Mouse (Mus musculus) G1E (cell line): ENCODE measurements at regions not wholly inside any gene's neighbourhood (a gene's known extent, or its start where the extent isn't known, plus 50 kb on each side); places are given as distances from the start of the nearest gene placed in this dataset.

Source experiments
- ATAC-seq: 2 replicates; pipeline ENCODE4 v1.8.0; 2016; ENCODE audit warnings: mild to moderate bottlenecking; ENCODE audit not compliant: insufficient number of reproducible peaks, poor library complexity, low FRiP score, severe bottlenecking; ENCODE audit errors: extremely low read depth
- DNase-seq: peaks from one replicate; pipeline ENCODE4 v3.0.0; 2012; ENCODE audit warnings: low spot score
- H3K27me3 ChIP-seq: 2 replicates; pipeline ENCODE4 v1.6.1; 2012; ENCODE audit warnings: mild to moderate bottlenecking, low read length, inconsistent platforms; ENCODE audit not compliant: insufficient read depth
- H3K36me3 ChIP-seq: replicated peaks from 2 replicates; pipeline ENCODE3; 2012; ENCODE audit warnings: mild to moderate bottlenecking, inconsistent platforms
- H3K4me1 ChIP-seq: 2 replicates; pipeline ENCODE4 v1.6.1; 2012; ENCODE audit warnings: low read depth, low read length, inconsistent platforms, mixed read lengths; ENCODE audit not compliant: insufficient read depth
- H3K4me3 ChIP-seq: 2 replicates; pipeline ENCODE4 v1.5.1; 2012; ENCODE audit warnings: low read depth, mild to moderate bottlenecking, inconsistent platforms, low read length, moderate library complexity, mixed read lengths
- H3K9me3 ChIP-seq: replicated peaks from 2 replicates; pipeline ENCODE4 v1.6.1; 2012; ENCODE audit warnings: inconsistent platforms
- CTCF ChIP-seq: IDR thresholded peaks from 2 replicates; pipeline ENCODE4 v1.5.1; 2012; ENCODE audit warnings: low read depth, low read length, inconsistent platforms, mixed read lengths
- GATA1 ChIP-seq: IDR thresholded peaks from 2 replicates; pipeline ENCODE4 v1.6.1; 2012; ENCODE audit warnings: borderline replicate concordance, low read length, inconsistent platforms, mixed read lengths
- GATA2 ChIP-seq: IDR thresholded peaks from 2 replicates; pipeline ENCODE4 v1.6.1; 2012; ENCODE audit warnings: low read depth, low read length, inconsistent platforms, borderline replicate concordance
- POLR2AphosphoS5 ChIP-seq: IDR thresholded peaks from 2 replicates; pipeline ENCODE4 v1.6.1; 2012; ENCODE audit warnings: low read depth, low read length, inconsistent platforms; ENCODE audit not compliant: insufficient replicate concordance
- TAL1 ChIP-seq: conservative IDR thresholded peaks from 2 replicates; pipeline ENCODE4 v1.6.1; 2012; ENCODE audit warnings: low read depth, low read length, inconsistent platforms, mixed read lengths

GRCm38 (mm10) chr7:125140854-125141253 lies 303.6 kb upstream of the Kdm8 start:
- no peak for ATAC-seq

GRCm38 (mm10) chr7:125141864-125142263 lies 302.6 kb upstream of the Kdm8 start:
- no peaks in the 10 kb centered on the region for H3K27me3 ChIP-seq
- no peaks in the 10 kb centered on the region for H3K36me3 ChIP-seq
- peaks cover 26% of the 10 kb centered on the region for H3K9me3 ChIP-seq
- H3K4me1 ChIP-seq = no peaks in the 10 kb centered on the region
- TF ChIP-seq POLR2AphosphoS5 = no peak
- no peak for TF ChIP-seq GATA2
- TF ChIP-seq CTCF = no peak
- no peak for TF ChIP-seq TAL1
- TF ChIP-seq GATA1 = no peak
- H3K4me3 ChIP-seq = no peak overlapping the region
- ATAC-seq (no peak), DNase-seq (no peak)

More at GRCm38 (mm10) chr7:125140854-125141253, 303.6 kb upstream of the Kdm8 start:
- peaks cover 17% of the 10 kb centered on the region for H3K9me3 ChIP-seq
- no peak for TF ChIP-seq GATA2
- no peak for TF ChIP-seq POLR2AphosphoS5
- no peak for TF ChIP-seq CTCF
- TF ChIP-seq TAL1 = no peak
- TF ChIP-seq GATA1 = no peak
- H3K4me1 ChIP-seq = no peaks in the 10 kb centered on the region
- H3K27me3 ChIP-seq = no peaks in the 10 kb centered on the region
- H3K4me3 ChIP-seq = no peak overlapping the region
- no peak for DNase-seq
- H3K36me3 ChIP-seq = no peaks in the 10 kb centered on the region

- no peak overlapping the region for H3K4me3 ChIP-seq
- no peak for DNase-seq
- H3K9me3 ChIP-seq = peaks cover 39% of the 10 kb centered on the region
- no peak for ATAC-seq
- H3K36me3 ChIP-seq = no peaks in the 10 kb centered on the region
- no peaks in the 10 kb centered on the region for H3K4me1 ChIP-seq
- no peaks in the 10 kb centered on the region for H3K27me3 ChIP-seq
- TF ChIP-seq POLR2AphosphoS5 = no peak
- TF ChIP-seq CTCF = no peak
- TF ChIP-seq GATA2 = no peak
- no peak for TF ChIP-seq TAL1
- TF ChIP-seq GATA1 = no peak
Observed at GRCm38 (mm10) chr7:125146025-125146424, 298.5 kb upstream of the Kdm8 start.

- Histone ChIP-seq H3K9me3 (peaks cover 38% of the 10 kb centered on the region), H3K4me3 (no peak overlapping the region), H3K27me3 (no peaks in the 10 kb centered on the region), H3K36me3 (no peaks in the 10 kb centered on the region), H3K4me1 (no peaks in the 10 kb centered on the region)
- ATAC-seq (no peak), DNase-seq (no peak)
- no peak for TF ChIP-seq GATA2
- TF ChIP-seq GATA1 = no peak
- no peak for TF ChIP-seq TAL1
- TF ChIP-seq POLR2AphosphoS5 = no peak
- no peak for TF ChIP-seq CTCF
Observed at GRCm38 (mm10) chr7:125149151-125149550, 295.3 kb upstream of the Kdm8 start.

- Histone ChIP-seq H3K9me3 (peaks cover 32% of the 10 kb centered on the region), H3K4me1 (no peaks in the 10 kb centered on the region), H3K4me3 (no peak overlapping the region), H3K36me3 (no peaks in the 10 kb centered on the region), H3K27me3 (no peaks in the 10 kb centered on the region)
- DNase-seq (no peak), ATAC-seq (no peak)
- no peak for TF ChIP-seq TAL1
- TF ChIP-seq POLR2AphosphoS5 = no peak
- TF ChIP-seq CTCF = no peak
Observed at GRCm38 (mm10) chr7:125149740-125150139, 294.7 kb upstream of the Kdm8 start.

- Histone ChIP-seq H3K27me3 (no peaks in the 10 kb centered on the region), H3K4me3 (no peak overlapping the region)
- no peak for ATAC-seq
Observed at GRCm38 (mm10) chr7:125152281-125152680, 292.2 kb upstream of the Kdm8 start.

GRCm38 (mm10) chr7:125155291-125155690 lies 289.2 kb upstream of the Kdm8 start:
- Histone ChIP-seq H3K27me3 (no peaks in the 10 kb centered on the region), H3K36me3 (no peaks in the 10 kb centered on the region), H3K9me3 (peaks cover 3% of the 10 kb centered on the region), H3K4me3 (no peak overlapping the region), H3K4me1 (no peaks in the 10 kb centered on the region)
- no peak for TF ChIP-seq GATA2
- TF ChIP-seq CTCF = no peak
- TF ChIP-seq TAL1 = no peak
- TF ChIP-seq GATA1 = no peak
- no peak for TF ChIP-seq POLR2AphosphoS5
- DNase-seq (no peak), ATAC-seq (no peak)

More at GRCm38 (mm10) chr7:125152281-125152680, 292.2 kb upstream of the Kdm8 start:
- no peak for DNase-seq
- H3K9me3 ChIP-seq = peaks cover 13% of the 10 kb centered on the region
- no peak for TF ChIP-seq CTCF
- TF ChIP-seq TAL1 = no peak
- no peak for TF ChIP-seq GATA1
- TF ChIP-seq POLR2AphosphoS5 = no peak
- TF ChIP-seq GATA2 = no peak
- H3K4me1 ChIP-seq = no peaks in the 10 kb centered on the region
- H3K36me3 ChIP-seq = no peaks in the 10 kb centered on the region
